Mouse (Mus musculus) brain, embryonic 14.5 days (tissue): ENCODE measurements around the gene Btbd9. TPM values are rescaled to one million over a fixed set of nuclear protein-coding genes. Genes with fewer than 3 reads are reported as not detected.

ENCODE experiments used
- DNase-seq: peaks from one replicate; pipeline ENCODE4 v3.0.0-alpha.2; 2011; ENCODE audit warnings: low read depth
- CTCF ChIP-seq: fragments of 200-500 bp; IDR thresholded peaks from 2 replicates; pipeline ENCODE4 v1.5.1; 2012; ENCODE audit warnings: inconsistent platforms, mild to moderate bottlenecking, moderate library complexity, borderline replicate concordance; ENCODE audit not compliant: insufficient read depth, insufficient read length; ENCODE audit errors: extremely low read depth
- POLR2A ChIP-seq: fragments of 200-500 bp; IDR thresholded peaks from 2 replicates; pipeline ENCODE4 v1.6.1; 2012; ENCODE audit warnings: mild to moderate bottlenecking, inconsistent platforms, borderline replicate concordance; ENCODE audit not compliant: poor library complexity, insufficient read depth, insufficient read length, severe bottlenecking; ENCODE audit errors: extremely low read depth
- polyA plus RNA-seq: library from polyadenylated mRNA; depleted of rRNA; stranded (reverse); fragments of >200 nt; gene quantifications from 2 replicates; pipeline ENCODE4 v1.2.3, GENCODE M21; 2012

Gene Btbd9
- polyA plus RNA-seq, 1 experiment, result 72.5 TPM

DNA sequence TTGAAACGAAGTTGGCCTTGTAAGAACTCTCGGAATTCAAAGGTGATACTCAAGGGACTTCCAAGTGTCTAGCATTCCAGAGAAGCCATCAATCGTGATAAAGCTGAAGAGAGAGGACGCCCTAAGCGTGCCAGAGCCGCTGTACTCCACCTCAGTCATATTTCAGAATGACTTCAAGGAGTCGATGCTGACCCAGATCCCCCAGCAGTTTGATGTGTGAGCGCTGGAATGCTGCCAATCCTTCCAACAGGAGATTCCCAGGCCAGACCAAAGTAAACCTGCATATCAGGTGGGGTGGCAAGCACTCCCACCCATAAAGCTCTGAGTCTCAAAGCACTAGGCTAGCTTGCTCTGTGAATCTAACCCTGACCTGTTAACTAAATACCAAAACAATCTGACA is 105.5 kb downstream of the Btbd9 start:
- DNase-seq, result peak; percentile 54
- no peak for TF ChIP-seq POLR2A

- peak; percentile 50 for DNase-seq
- TF ChIP-seq POLR2A, result no peak
- no peak for TF ChIP-seq CTCF
Measured at GRCm38 (mm10) chr17:30470286-30470685, 106.0 kb downstream of the Btbd9 start.

DNA sequence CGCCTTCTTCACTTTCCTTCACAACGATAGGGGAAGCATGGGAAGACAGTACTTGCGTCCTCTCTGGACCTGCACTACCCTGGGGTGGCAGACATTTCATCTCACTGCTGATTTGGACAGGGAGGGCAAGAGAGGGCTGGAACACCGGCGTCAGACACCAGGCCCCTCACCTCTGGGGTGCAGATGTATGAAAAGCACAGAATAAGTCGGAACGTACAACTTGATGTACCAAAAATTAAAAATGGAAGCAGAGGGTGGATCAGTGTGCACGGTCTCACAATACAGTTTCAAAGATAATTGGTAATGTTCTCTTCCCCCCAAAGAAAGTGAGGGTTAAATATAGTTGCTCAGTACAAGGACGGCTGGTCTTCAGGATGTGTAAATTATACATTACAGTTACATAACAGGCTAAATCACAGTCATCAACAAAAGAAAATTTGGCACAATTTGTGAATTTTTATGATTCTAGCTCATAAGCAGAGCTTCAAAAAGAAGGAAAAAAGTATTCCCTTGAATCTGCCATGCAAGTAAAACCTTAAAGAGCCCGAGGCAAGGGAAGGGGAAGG is 106.7 kb downstream of the Btbd9 start:
- DNase-seq, result no peak
- TF ChIP-seq CTCF, result no peak

GRCm38 (mm10) chr17:30468368-30468767 is 107.9 kb downstream of the Btbd9 start:
- TF ChIP-seq CTCF, result no peak
- no peak for TF ChIP-seq POLR2A
- peak; percentile 83 for DNase-seq

GRCm38 (mm10) chr17:30467566-30468213 is 108.6 kb downstream of the Btbd9 start:
- peak; percentile 92 for DNase-seq
- no peak for TF ChIP-seq POLR2A
- no peak for TF ChIP-seq CTCF

GRCm38 (mm10) chr17:30465060-30465762 is 111.1 kb downstream of the Btbd9 start:
- no peak for DNase-seq
- TF ChIP-seq POLR2A (no peak), CTCF (no peak)

DNA sequence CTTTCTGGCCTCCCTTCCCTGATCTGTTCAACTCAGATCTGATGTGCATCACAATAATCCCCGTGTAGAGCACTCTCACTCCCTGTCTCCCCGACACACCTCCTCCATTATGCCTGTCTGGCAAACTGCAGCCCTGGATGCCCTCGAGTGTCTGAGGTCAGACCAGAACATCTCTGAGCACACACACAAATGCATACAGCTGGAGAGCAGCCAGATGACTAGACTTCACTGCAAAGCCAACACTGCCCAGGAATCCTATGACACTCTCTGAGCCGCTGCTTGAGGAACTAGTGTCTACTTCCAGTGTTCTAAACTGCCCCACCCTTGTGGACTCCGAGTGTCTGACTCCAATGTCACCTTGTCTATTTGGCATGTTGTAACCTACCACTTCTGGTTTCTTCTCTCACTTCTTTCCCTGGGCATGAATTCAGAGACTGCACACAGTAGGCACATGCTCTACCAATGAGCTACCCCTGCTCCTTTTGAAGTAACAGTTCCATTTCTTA is 112.0 kb downstream of the Btbd9 start:
- TF ChIP-seq CTCF (no peak), POLR2A (no peak)
- peak; percentile 27 for DNase-seq

GRCm38 (mm10) chr17:30460727-30461349 is 115.5 kb downstream of the Btbd9 start:
- DNase-seq, result peak; percentile 41
- TF ChIP-seq POLR2A (no peak), CTCF (no peak)

GRCm38 (mm10) chr17:30459706-30460105 is 116.6 kb downstream of the Btbd9 start:
- TF ChIP-seq CTCF, result no peak
- TF ChIP-seq POLR2A, result no peak
- DNase-seq, result peak; percentile 80

DNA sequence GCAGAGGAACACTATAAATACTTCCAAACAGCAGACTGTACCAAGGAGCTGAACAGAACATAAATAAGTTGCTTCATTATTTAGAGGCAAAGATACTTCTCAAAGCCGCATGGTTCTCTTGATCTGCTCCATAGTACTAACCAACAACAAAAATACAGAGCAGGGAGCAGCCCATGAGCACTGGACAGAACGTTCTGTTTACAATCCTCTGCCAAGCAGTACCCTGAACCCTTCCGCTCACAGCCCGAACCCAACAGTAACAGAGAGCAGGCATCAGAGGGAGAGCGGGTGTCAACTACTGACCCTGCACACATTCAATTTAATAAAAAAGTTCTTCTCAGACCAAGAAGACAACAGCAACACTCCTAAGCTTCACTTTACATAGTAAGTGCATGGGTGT is 117.4 kb downstream of the Btbd9 start:
- TF ChIP-seq CTCF, result no peak
- no peak for TF ChIP-seq POLR2A
- no peak for DNase-seq

DNA sequence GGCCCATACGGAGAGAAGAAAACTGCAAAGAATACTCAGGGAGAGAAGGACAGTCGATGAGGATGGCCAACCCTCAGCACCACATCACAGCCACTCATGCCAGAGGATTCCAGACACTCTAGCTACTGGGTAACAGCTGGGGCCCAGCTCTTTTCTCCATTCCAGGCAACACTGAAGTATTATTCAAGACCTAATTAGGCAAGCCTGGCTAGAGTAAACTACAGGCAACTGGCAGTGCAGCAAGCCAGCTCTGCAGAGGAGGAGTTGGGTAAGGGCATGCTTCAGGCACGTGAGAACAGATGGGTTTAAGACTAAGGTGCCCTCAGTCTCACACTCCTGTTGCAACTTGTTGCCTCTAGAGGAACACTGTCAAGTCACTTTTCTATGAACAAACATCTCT is 118.0 kb downstream of the Btbd9 start:
- TF ChIP-seq CTCF (no peak), POLR2A (no peak)
- DNase-seq, result peak; percentile 74

DNA sequence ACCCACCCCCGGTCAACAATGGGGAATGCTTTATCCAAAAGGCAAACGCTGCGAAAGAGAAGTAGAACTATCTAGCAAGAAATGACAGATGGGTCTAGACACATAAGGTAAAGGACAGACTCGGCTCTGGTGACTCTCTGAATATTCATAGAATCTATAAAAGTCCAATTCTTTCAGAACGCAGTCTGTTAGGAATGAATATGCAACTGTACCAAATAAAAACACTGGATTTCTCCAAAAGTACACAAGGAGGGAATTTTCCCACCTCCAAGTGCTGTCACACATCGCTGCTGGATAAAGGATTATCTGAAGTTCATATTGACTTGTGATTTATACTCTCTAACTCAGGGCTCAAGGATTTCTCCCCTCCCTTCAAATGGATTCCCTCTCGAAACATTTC is 118.8 kb downstream of the Btbd9 start:
- DNase-seq, result no peak
- TF ChIP-seq CTCF (no peak), POLR2A (no peak)

GRCm38 (mm10) chr17:30456293-30456692 is 120.0 kb downstream of the Btbd9 start:
- DNase-seq, result peak; percentile 40
- TF ChIP-seq POLR2A, result no peak
- TF ChIP-seq CTCF, result no peak
